Mouse (Mus musculus) heart, embryonic 16.5 days (tissue): ENCODE measurements around the gene Gm10277. TPM values are rescaled to one million over a fixed set of nuclear protein-coding genes. Genes with fewer than 3 reads are reported as not detected.
A peak's percentile ranks its signal among the peaks of the same experiment; 100 is the strongest.

ENCODE experiments used
- ATAC-seq: fragments of 200-750 bp; cut with Nextera tagmentation; replicated peaks from 2 replicates; pipeline ENCODE4 v1.8.0; 2017; ENCODE audit warnings: moderate number of reproducible peaks; ENCODE audit not compliant: insufficient read depth, low FRiP score; ENCODE audit errors: extremely low read depth
- H3K27ac ChIP-seq: fragments of 300-500 bp; sonication (generic); 2 replicates; pipeline ENCODE4 v1.5.1; 2014; ENCODE audit warnings: mild to moderate bottlenecking, low read length, control low read depth, moderate library complexity
- H3K27me3 ChIP-seq: fragments of 300-500 bp; sonication (generic); 2 replicates; pipeline ENCODE4 v1.6.1; 2014; ENCODE audit warnings: low read length, mixed read lengths; ENCODE audit not compliant: control insufficient read depth, insufficient read depth
- H3K36me3 ChIP-seq: fragments of 300-500 bp; sonication (generic); 2 replicates; pipeline ENCODE4 v1.6.1; 2014; ENCODE audit not compliant: control insufficient read depth, insufficient read depth
- H3K4me1 ChIP-seq: fragments of 300-500 bp; sonication (generic); 2 replicates; pipeline ENCODE4 v1.6.1; 2014; ENCODE audit warnings: low read length, mixed read lengths; ENCODE audit not compliant: control insufficient read depth, insufficient read depth
- H3K4me2 ChIP-seq: fragments of 300-500 bp; sonication (generic); 2 replicates; pipeline ENCODE4 v1.6.1; 2014; ENCODE audit warnings: low read depth, mild to moderate bottlenecking, control low read depth, low read length
- H3K4me3 ChIP-seq: fragments of 300-500 bp; sonication (generic); 2 replicates; pipeline ENCODE4 v1.5.1; 2014; ENCODE audit warnings: mild to moderate bottlenecking, control low read depth, low read length
- H3K9ac ChIP-seq: fragments of 300-500 bp; sonication (generic); 2 replicates; pipeline ENCODE4 v1.6.1; 2014; ENCODE audit warnings: low read length, control low read depth
- H3K9me3 ChIP-seq: fragments of 300-500 bp; sonication (generic); replicated peaks from 2 replicates; pipeline ENCODE4 v1.6.1; 2016; ENCODE audit warnings: low read length; ENCODE audit not compliant: control insufficient read depth
- WGBS: fragments of 180-500 bp; shearing (Covaris S2); extraction: QIAGEN DNeasy Blood & Tissue Kit; methylation state at CpG from one replicate; pipeline ENCODE4 v1.1.7; 2014; 5-methylcytosine and 5-hydroxymethylcytosine counted together
- polyA plus RNA-seq: library from polyadenylated mRNA; unstranded; fragments of >200 nt; fragmentation: Nextera tagmentation; extraction: Ambion mirVana; gene quantifications from 2 replicates; pipeline ENCODE4 v1.2.1, GENCODE M21; 2015

Gene Gm10277
- polyA plus RNA-seq = 1.2 and 1.3 TPM in 2 replicates

- WGBS = 74% methylated on average over 5 of the region's 5 CpGs
- no peak within 1 kb of the TSS for H3K4me2 ChIP-seq
- H3K9me3 ChIP-seq = no peaks in the 10 kb centered on the region
- no peak within 1 kb of the TSS for H3K9ac ChIP-seq
- no peaks in the 10 kb centered on the region for H3K36me3 ChIP-seq
- no peak for ATAC-seq
- H3K4me3 ChIP-seq = no peak within 1 kb of the TSS
- H3K27ac ChIP-seq = peak within 1 kb of the TSS; percentile 90
- H3K4me1 ChIP-seq = peaks cover 74% of the 10 kb centered on the region
- no peaks in the 10 kb centered on the region for H3K27me3 ChIP-seq
Measured at GRCm38 (mm10) chr11:77787707-77788106, at the start of gene Gm10277. Gene Gm10277, minus strand, starts transcription at chr11:77787747.

GRCm38 (mm10) chr11:77836751-77837150 lies 49.2 kb upstream of the Gm10277 start:
- H3K9ac ChIP-seq = peak overlapping the region; percentile 11; the same call in 1 of the 2 replicates
- peak; percentile 77 for ATAC-seq
- no peaks in the 10 kb centered on the region for H3K27me3 ChIP-seq
- peak overlapping the region; percentile 85 for H3K27ac ChIP-seq
- no peak overlapping the region for H3K4me3 ChIP-seq
- 34% methylated on average over 4 of the region's 4 CpGs for WGBS
- H3K4me1 ChIP-seq = peaks cover 10% of the 10 kb centered on the region
- peaks cover 66% of the 10 kb centered on the region for H3K36me3 ChIP-seq
- H3K9me3 ChIP-seq = no peaks in the 10 kb centered on the region
- no peak overlapping the region for H3K4me2 ChIP-seq

- peaks cover 67% of the 10 kb centered on the region for H3K36me3 ChIP-seq
- peak overlapping the region; percentile 11; the same call in 1 of the 2 replicates for H3K9ac ChIP-seq
Measured at GRCm38 (mm10) chr11:77836290-77836689, 48.7 kb upstream of the Gm10277 start.

GRCm38 (mm10) chr11:77835109-77835508 lies 47.6 kb upstream of the Gm10277 start:
- H3K4me2 ChIP-seq = no peak overlapping the region
- WGBS = 76% methylated on average over 3 of the region's 3 CpGs
- no peaks in the 10 kb centered on the region for H3K27me3 ChIP-seq
- no peak for ATAC-seq
- no peak overlapping the region for H3K27ac ChIP-seq
- peaks cover 56% of the 10 kb centered on the region for H3K36me3 ChIP-seq
- no peak overlapping the region for H3K4me3 ChIP-seq
- H3K4me1 ChIP-seq = peaks cover 10% of the 10 kb centered on the region
- no peak overlapping the region for H3K9ac ChIP-seq
- no peaks in the 10 kb centered on the region for H3K9me3 ChIP-seq

More at GRCm38 (mm10) chr11:77836290-77836689, 48.7 kb upstream of the Gm10277 start:
- Histone ChIP-seq H3K4me1 (peaks cover 10% of the 10 kb centered on the region), H3K4me2 (no peak overlapping the region), H3K27ac (peak overlapping the region; percentile 85), H3K9me3 (no peaks in the 10 kb centered on the region), H3K27me3 (no peaks in the 10 kb centered on the region), H3K4me3 (no peak overlapping the region)
- WGBS = 75% methylated on average over 5 of the region's 5 CpGs
- ATAC-seq = no peak

- no peak overlapping the region for H3K4me3 ChIP-seq
- no peak overlapping the region for H3K9ac ChIP-seq
- no peak overlapping the region for H3K27ac ChIP-seq
- ATAC-seq = no peak
- peaks cover 10% of the 10 kb centered on the region for H3K4me1 ChIP-seq
- peaks cover 67% of the 10 kb centered on the region for H3K36me3 ChIP-seq
- H3K9me3 ChIP-seq = no peaks in the 10 kb centered on the region
- no peaks in the 10 kb centered on the region for H3K27me3 ChIP-seq
- H3K4me2 ChIP-seq = no peak overlapping the region
- 77% methylated on average over 4 of the region's 4 CpGs for WGBS
Measured at GRCm38 (mm10) chr11:77832541-77832940, 45.0 kb upstream of the Gm10277 start.

- no peak for ATAC-seq
- WGBS = 63% methylated on average over 7 of the region's 7 CpGs
- Histone ChIP-seq H3K4me2 (no peak overlapping the region), H3K4me1 (peaks cover 7% of the 10 kb centered on the region), H3K27me3 (no peaks in the 10 kb centered on the region), H3K9ac (no peak overlapping the region), H3K4me3 (no peak overlapping the region), H3K36me3 (peaks cover 63% of the 10 kb centered on the region), H3K27ac (no peak overlapping the region), H3K9me3 (no peaks in the 10 kb centered on the region)
Measured at GRCm38 (mm10) chr11:77830875-77831274, 43.3 kb upstream of the Gm10277 start.

GRCm38 (mm10) chr11:77829043-77829841 lies 41.7 kb upstream of the Gm10277 start:
- no peaks in the 10 kb centered on the region for H3K9me3 ChIP-seq
- H3K27ac ChIP-seq = no peak overlapping the region
- H3K9ac ChIP-seq = no peak overlapping the region
- ATAC-seq = no peak
- peaks cover 12% of the 10 kb centered on the region for H3K4me1 ChIP-seq
- H3K4me2 ChIP-seq = no peak overlapping the region
- no peak overlapping the region for H3K4me3 ChIP-seq
- peaks cover 60% of the 10 kb centered on the region for H3K36me3 ChIP-seq
- 78% methylated on average over 23 of the region's 23 CpGs for WGBS
- no peaks in the 10 kb centered on the region for H3K27me3 ChIP-seq

GRCm38 (mm10) chr11:77828163-77828562 lies 40.6 kb upstream of the Gm10277 start:
- Histone ChIP-seq H3K27ac (no peak overlapping the region), H3K4me1 (peaks cover 12% of the 10 kb centered on the region), H3K9me3 (no peaks in the 10 kb centered on the region), H3K4me2 (no peak overlapping the region), H3K27me3 (no peaks in the 10 kb centered on the region), H3K9ac (no peak overlapping the region), H3K4me3 (no peak overlapping the region), H3K36me3 (peaks cover 68% of the 10 kb centered on the region)
- no peak for ATAC-seq
- WGBS = 89% methylated on average over 5 of the region's 5 CpGs

GRCm38 (mm10) chr11:77827241-77827995 lies 39.9 kb upstream of the Gm10277 start:
- no peaks in the 10 kb centered on the region for H3K9me3 ChIP-seq
- 58% methylated on average over 18 of the region's 18 CpGs for WGBS
- ATAC-seq = no peak
- H3K4me3 ChIP-seq = no peak overlapping the region
- peaks cover 12% of the 10 kb centered on the region for H3K4me1 ChIP-seq
- no peaks in the 10 kb centered on the region for H3K27me3 ChIP-seq
- H3K36me3 ChIP-seq = peaks cover 65% of the 10 kb centered on the region
- H3K4me2 ChIP-seq = no peak overlapping the region
- H3K27ac ChIP-seq = no peak overlapping the region
- H3K9ac ChIP-seq = no peak overlapping the region
